Mouse (Mus musculus): Measurements from ENCODE around the gene Fignl2. TPM values are rescaled to one million over a fixed set of nuclear protein-coding genes. Genes with fewer than 3 reads are reported as not detected.
A peak's percentile ranks its signal among the peaks of the same experiment; 100 is the strongest.

Fignl2 gene
- polyA plus RNA-seq, 1 experiment from 2014 or later = 0.48 TPM

GRCm38 (mm10) chr15:101046527-101047193, 31.7 kb downstream of the Fignl2 start:
- Histone ChIP-seq H3K9ac (replicated peaks; ENCODE audit: low read depth) (0 out of 2 replicates have a peak overlapping the region, but pooled peaks have one; percentile 19), H3K36me3 (ENCODE audit: insufficient read depth, low read length) (no peaks in the 10 kb centered on the region), H3K4me1 (ENCODE audit: insufficient read depth, low read depth, low read length) (peaks cover 8% of the 10 kb centered on the region; the same call in 1 of the 2 replicates), H3K27ac (ENCODE audit: low read length) (no peak overlapping the region), H3K27me3 (replicated peaks; ENCODE audit: insufficient read depth, low read length) (peaks cover 49% of the 10 kb centered on the region), H3K4me2 (replicated peaks; ENCODE audit: low read depth, low read length) (peak overlapping the region; percentile 73), H3K9me3 (ENCODE audit: low read length) (no peaks in the 10 kb centered on the region), H3K4me3 (ENCODE audit: low read depth, low read length) (peak overlapping the region; percentile 32)
- peak; percentile 52 for ATAC-seq
- WGBS = 2% methylated on average over 65 of the region's 77 CpGs
- TF ChIP-seq EP300 (IDR thresholded peaks at IDR 0.05) (no peak), CTCF (IDR thresholded peaks at IDR 0.05) (peak; percentile 34; the same call in 1 of the 2 replicates)
- DNase-seq (ENCODE audit: low spot score) = no peak

DNA sequence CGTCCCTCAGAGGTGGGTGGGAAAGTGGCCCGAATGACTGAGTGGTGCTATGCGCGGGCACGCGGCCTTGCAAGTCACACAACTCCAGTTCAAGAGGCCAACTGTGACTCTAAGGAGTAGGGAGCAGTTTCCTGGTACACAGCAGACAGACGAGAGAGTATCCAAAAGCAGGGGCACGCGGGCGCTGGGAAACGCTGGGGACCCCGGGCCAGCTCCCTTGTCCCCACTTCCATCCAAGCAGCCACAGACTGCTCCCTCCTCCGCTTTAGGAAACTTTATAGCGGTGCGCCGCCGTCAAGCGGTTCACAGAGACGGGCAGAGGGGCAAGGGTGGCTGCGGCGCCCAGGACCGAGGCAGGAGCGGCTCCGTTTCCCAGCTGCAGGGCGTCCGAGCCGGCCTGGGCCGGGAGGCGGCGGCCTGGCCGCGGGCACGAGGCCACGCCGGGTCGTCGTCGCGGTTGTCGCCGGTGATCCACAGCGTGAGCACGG, 32.3 kb downstream of the Fignl2 start:
- H3K4me2 ChIP-seq (replicated peaks; ENCODE audit: low read depth, low read length) = peak overlapping the region; percentile 73
- ATAC-seq (no peak; the same call in 1 of the 2 replicates), DNase-seq (ENCODE audit: low spot score) (no peak)
- no peaks in the 10 kb centered on the region for H3K9me3 ChIP-seq (ENCODE audit: low read length)
- no peak overlapping the region for H3K27ac ChIP-seq (ENCODE audit: low read length)
- peak overlapping the region; percentile 32 for H3K4me3 ChIP-seq (ENCODE audit: low read depth, low read length)
- no peaks in the 10 kb centered on the region for H3K36me3 ChIP-seq (ENCODE audit: insufficient read depth, low read length)
- no peak for TF ChIP-seq CTCF (IDR thresholded peaks at IDR 0.05)
- no peak for TF ChIP-seq EP300 (IDR thresholded peaks at IDR 0.05)
- peaks cover 8% of the 10 kb centered on the region; the same call in 1 of the 2 replicates for H3K4me1 ChIP-seq (ENCODE audit: insufficient read depth, low read depth, low read length)
- 3% methylated on average over 43 of the region's 43 CpGs for WGBS
- H3K27me3 ChIP-seq (replicated peaks; ENCODE audit: insufficient read depth, low read length) = peaks cover 51% of the 10 kb centered on the region
- no peak overlapping the region for H3K9ac ChIP-seq (replicated peaks; ENCODE audit: low read depth)

- Histone ChIP-seq H3K4me3 (ENCODE audit: low read depth, low read length) (no peak overlapping the region), H3K4me1 (ENCODE audit: insufficient read depth, low read depth, low read length) (peaks cover 8% of the 10 kb centered on the region; the same call in 1 of the 2 replicates), H3K4me2 (replicated peaks; ENCODE audit: low read depth, low read length) (no peak overlapping the region), H3K9ac (replicated peaks; ENCODE audit: low read depth) (no peak overlapping the region), H3K36me3 (ENCODE audit: insufficient read depth, low read length) (no peaks in the 10 kb centered on the region), H3K27ac (ENCODE audit: low read length) (no peak overlapping the region), H3K27me3 (replicated peaks; ENCODE audit: insufficient read depth, low read length) (peaks cover 61% of the 10 kb centered on the region), H3K9me3 (ENCODE audit: low read length) (no peaks in the 10 kb centered on the region)
- 34% methylated on average over 6 of the region's 6 CpGs for WGBS
- ATAC-seq (no peak), DNase-seq (ENCODE audit: low spot score) (no peak)
- no peak for TF ChIP-seq EP300 (IDR thresholded peaks at IDR 0.05)
- TF ChIP-seq CTCF (IDR thresholded peaks at IDR 0.05) = no peak
These were observed 33.8 kb downstream of the Fignl2 start for GRCm38 (mm10) chr15:101044531-101044930.

GRCm38 (mm10) chr15:101042613-101043012, 35.8 kb downstream of the Fignl2 start:
- H3K9me3 ChIP-seq (ENCODE audit: low read length) = no peaks in the 10 kb centered on the region
- H3K4me1 ChIP-seq (ENCODE audit: insufficient read depth, low read depth, low read length) = peaks cover 8% of the 10 kb centered on the region; the same call in 1 of the 2 replicates
- H3K4me2 ChIP-seq (replicated peaks; ENCODE audit: low read depth, low read length) = no peak overlapping the region
- no peak overlapping the region for H3K4me3 ChIP-seq (ENCODE audit: low read depth, low read length)
- ATAC-seq (no peak), DNase-seq (ENCODE audit: low spot score) (peak; percentile 55)
- peaks cover 54% of the 10 kb centered on the region for H3K27me3 ChIP-seq (replicated peaks; ENCODE audit: insufficient read depth, low read length)
- 23% methylated on average over 6 of the region's 6 CpGs for WGBS
- no peak overlapping the region for H3K9ac ChIP-seq (replicated peaks; ENCODE audit: low read depth)
- no peaks in the 10 kb centered on the region for H3K36me3 ChIP-seq (ENCODE audit: insufficient read depth, low read length)
- no peak overlapping the region for H3K27ac ChIP-seq (ENCODE audit: low read length)
- TF ChIP-seq CTCF (IDR thresholded peaks at IDR 0.05) (peak; percentile 79), EP300 (IDR thresholded peaks at IDR 0.05) (no peak)

DNA sequence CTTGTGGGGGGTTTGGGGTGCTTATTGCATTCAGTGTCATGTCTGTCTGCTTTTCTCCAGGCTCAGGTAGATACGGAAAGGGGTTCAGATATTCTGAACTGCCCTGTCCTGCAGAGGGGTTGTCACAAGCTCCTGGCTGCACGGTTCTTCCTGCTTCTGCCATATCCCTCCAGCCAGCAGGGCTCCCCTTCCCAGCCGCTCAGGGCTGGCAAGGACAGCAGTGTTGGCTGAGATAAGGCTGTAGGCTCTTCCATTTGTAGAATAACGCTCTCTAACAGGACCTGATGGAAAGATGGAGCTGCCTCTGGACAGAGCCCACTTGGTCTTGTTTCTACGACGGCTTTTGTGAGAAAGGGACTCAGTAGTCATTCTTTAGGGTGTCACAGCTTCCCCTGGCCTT, 36.4 kb downstream of the Fignl2 start:
- ATAC-seq = no peak
- peaks cover 8% of the 10 kb centered on the region; the same call in 1 of the 2 replicates for H3K4me1 ChIP-seq (ENCODE audit: insufficient read depth, low read depth, low read length)

GRCm38 (mm10) chr15:101039651-101040050, 38.7 kb downstream of the Fignl2 start:
- H3K4me3 ChIP-seq (ENCODE audit: low read depth, low read length) = no peak overlapping the region
- no peak overlapping the region for H3K9ac ChIP-seq (replicated peaks; ENCODE audit: low read depth)
- H3K27me3 ChIP-seq (replicated peaks; ENCODE audit: insufficient read depth, low read length) = peaks cover 30% of the 10 kb centered on the region
- H3K4me2 ChIP-seq (replicated peaks; ENCODE audit: low read depth, low read length) = no peak overlapping the region
- no peak for ATAC-seq
- DNase-seq (ENCODE audit: low spot score) = no peak
- 48% methylated on average over 17 of the region's 17 CpGs for WGBS
- H3K4me1 ChIP-seq (ENCODE audit: insufficient read depth, low read depth, low read length) = no peaks in the 10 kb centered on the region
- no peaks in the 10 kb centered on the region for H3K36me3 ChIP-seq (ENCODE audit: insufficient read depth, low read length)
- H3K27ac ChIP-seq (ENCODE audit: low read length) = no peak overlapping the region
- TF ChIP-seq EP300 (IDR thresholded peaks at IDR 0.05) (no peak), CTCF (IDR thresholded peaks at IDR 0.05) (peak; percentile 61)
- H3K9me3 ChIP-seq (ENCODE audit: low read length) = no peaks in the 10 kb centered on the region

More for the DNA sequence above, 36.4 kb downstream of the Fignl2 start:
- H3K9me3 ChIP-seq (ENCODE audit: low read length) = no peaks in the 10 kb centered on the region
- H3K4me2 ChIP-seq (replicated peaks; ENCODE audit: low read depth, low read length) = no peak overlapping the region
- 51% methylated on average over 6 of the region's 6 CpGs for WGBS
- H3K27me3 ChIP-seq (replicated peaks; ENCODE audit: insufficient read depth, low read length) = peaks cover 49% of the 10 kb centered on the region
- no peak overlapping the region for H3K4me3 ChIP-seq (ENCODE audit: low read depth, low read length)
- TF ChIP-seq EP300 (IDR thresholded peaks at IDR 0.05) = no peak
- TF ChIP-seq CTCF (IDR thresholded peaks at IDR 0.05) = no peak
- DNase-seq (ENCODE audit: low spot score) = no peak
- no peaks in the 10 kb centered on the region for H3K36me3 ChIP-seq (ENCODE audit: insufficient read depth, low read length)
- no peak overlapping the region for H3K27ac ChIP-seq (ENCODE audit: low read length)
- H3K9ac ChIP-seq (replicated peaks; ENCODE audit: low read depth) = no peak overlapping the region
